In the genomic region with DNA sequence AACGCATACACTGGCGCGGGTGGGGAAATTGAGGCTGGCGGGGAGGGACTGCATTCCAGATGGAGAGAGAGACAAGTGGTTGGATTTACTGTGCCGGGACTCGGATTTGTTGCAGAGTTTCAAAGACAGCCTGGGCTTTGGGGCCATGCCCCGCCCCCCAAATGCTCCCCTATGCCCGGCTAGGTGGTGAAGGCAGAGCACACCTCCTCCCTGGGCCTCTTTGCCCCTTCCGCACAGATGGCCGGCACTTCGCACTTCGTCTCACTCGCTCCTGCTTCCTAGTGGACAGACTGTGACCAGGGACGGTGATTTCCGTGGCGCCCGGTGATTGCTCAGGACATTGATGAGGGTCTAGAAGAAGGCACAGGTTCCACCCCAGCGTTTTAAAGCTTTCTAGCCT, we compare ENCODE assay signal across 8 mouse cellular contexts. TPM values are rescaled to one million over a fixed set of nuclear protein-coding genes. Genes with fewer than 3 reads are reported as not detected.
DNase-seq lines count a peak whose midpoint lies in the region; ATAC-seq and TF ChIP-seq lines count a peak whose summit lies in the region.

No protein-coding gene starts in this region.

- H3K4me2 ChIP-seq in limb, embryonic 15.5 days = peak overlapping the region; percentile 73
- H3K4me2 ChIP-seq in midbrain, embryonic 16.5 days (ENCODE audit: low read length) = peak overlapping the region; percentile 98

- no peaks in the 10 kb centered on the region for H3K9me3 ChIP-seq in heart, embryonic 10.5 days
- H3K9me3 ChIP-seq in ES-E14 (ENCODE audit: control insufficient read depth, insufficient read depth, low read depth, low read length) = no peaks in the 10 kb centered on the region
- no peaks in the 10 kb centered on the region for H3K9me3 ChIP-seq in limb, embryonic 15.5 days
- no peaks in the 10 kb centered on the region for H3K9me3 ChIP-seq in midbrain, embryonic 16.5 days (replicated peaks; ENCODE audit: control insufficient read depth, low read length, poor library complexity, severe bottlenecking)

- no peak for DNase-seq in heart, embryonic 10.5 days (ENCODE audit: low spot score)
- no peak for DNase-seq in heart, adult 9 months (ENCODE audit: low spot score in 2 of 2)
- no peak for DNase-seq in ES-E14 (ENCODE audit: low read depth, low spot score)
- DNase-seq in gastrocnemius, postnatal 36 days = no peak
- no peak for DNase-seq in adrenal gland, adult 8-10 months

- in situ Hi-C loops in ES-E14 (cut with MboI; ENCODE audit: low sequenced_read_pairs in 2 of 2, unreplicated experiment in 2 of 2) = no loop called here

- H3K4me3 ChIP-seq in heart, embryonic 10.5 days = peak overlapping the region; percentile 64
- H3K4me3 ChIP-seq in ES-E14 (ENCODE audit: insufficient read depth in 1 of 2, low read depth in 1 of 2, low read length in 2 of 2, poor library complexity in 1 of 2, severe bottlenecking in 1 of 2) = peak overlapping the region; percentile 62 to 68
- H3K4me3 ChIP-seq in limb, embryonic 15.5 days = peak overlapping the region; percentile 52
- peak overlapping the region; percentile 51 for H3K4me3 ChIP-seq in midbrain, embryonic 16.5 days (ENCODE audit: low read depth, low read length)

- WGBS in heart, embryonic 10.5 days = under 1% methylated on average over 18 of the region's 18 CpGs
- 2% methylated on average over 18 of the region's 18 CpGs for WGBS in limb, embryonic 15.5 days
- WGBS in midbrain, embryonic 16.5 days = under 1% methylated on average over 18 of the region's 18 CpGs

- no peaks in the 10 kb centered on the region for H3K36me3 ChIP-seq in heart, embryonic 10.5 days
- no peaks in the 10 kb centered on the region for H3K36me3 ChIP-seq in ES-E14 (ENCODE audit: control insufficient read depth, insufficient read depth, low read length, poor library complexity, severe bottlenecking)
- H3K36me3 ChIP-seq in limb, embryonic 15.5 days = no peaks in the 10 kb centered on the region
- H3K36me3 ChIP-seq in midbrain, embryonic 16.5 days (ENCODE audit: control insufficient read depth, insufficient read depth, low read length) = no peaks in the 10 kb centered on the region

- peaks cover 64% of the 10 kb centered on the region for H3K4me1 ChIP-seq in heart, embryonic 10.5 days
- peaks cover 8 to 26% of the 10 kb centered on the region in 2 experiments; a peak in 3 of 4 replicates for H3K4me1 ChIP-seq in ES-E14 (ENCODE audit: control insufficient read depth in 2 of 2, insufficient read depth in 2 of 2, low read length in 2 of 2, poor library complexity in 1 of 2)
- H3K4me1 ChIP-seq in limb, embryonic 15.5 days = peaks cover 60% of the 10 kb centered on the region
- H3K4me1 ChIP-seq in midbrain, embryonic 16.5 days (ENCODE audit: control insufficient read depth, insufficient read depth, low read length) = peaks cover 35% of the 10 kb centered on the region

- H3K27ac ChIP-seq in heart, embryonic 10.5 days = peak overlapping the region; percentile 90
- H3K27ac ChIP-seq in ES-E14 (ENCODE audit: insufficient read depth, low read depth, low read length, poor library complexity, severe bottlenecking) = no peak overlapping the region
- peak overlapping the region; percentile 78 for H3K27ac ChIP-seq in limb, embryonic 15.5 days
- peak overlapping the region; percentile 68 for H3K27ac ChIP-seq in midbrain, embryonic 16.5 days (ENCODE audit: low read length)

- peak overlapping the region; percentile 75 for H3K9ac ChIP-seq in ES-E14 (ENCODE audit: insufficient read depth, low read depth, low read length, poor library complexity, severe bottlenecking)
- peak overlapping the region; percentile 39 for H3K9ac ChIP-seq in limb, embryonic 15.5 days
- H3K9ac ChIP-seq in midbrain, embryonic 16.5 days (ENCODE audit: low read depth, low read length) = peak overlapping the region; percentile 67

- ATAC-seq in granulocyte monocyte progenitor cell, adult 5-6 weeks (replicated peaks; ENCODE audit: poor library complexity, severe bottlenecking) = peak; percentile 51
- no peak for ATAC-seq in limb, embryonic 15.5 days (ENCODE audit: insufficient number of reproducible peaks, low FRiP score, low TSS enrichment, low read depth)
- no peak for ATAC-seq in midbrain, embryonic 16.5 days

- intact Hi-C loops in gastrocnemius, postnatal 36 days (cut with DNase I) = no loop called here

- peaks cover 78% of the 10 kb centered on the region for H3K27me3 ChIP-seq in heart, embryonic 10.5 days (ENCODE audit: insufficient read depth, poor library complexity, severe bottlenecking)
- 0 out of 2 replicates have a peak, but pooled peaks cover 5% of the 10 kb centered on the region for H3K27me3 ChIP-seq in limb, embryonic 15.5 days
- H3K27me3 ChIP-seq in midbrain, embryonic 16.5 days (ENCODE audit: control insufficient read depth, insufficient read depth, low read depth, low read length) = peaks cover 5% of the 10 kb centered on the region

TF ChIP-seq in ES-E14, 5 proteins besides CTCF, POLR2A, EP300 and RAD21:
- TF ChIP-seq ZNF384 (IDR thresholded peaks at IDR 0.05; ENCODE audit: low read depth, low read length) = no peak
- no peak for TF ChIP-seq HCFC1 (IDR thresholded peaks at IDR 0.05; ENCODE audit: borderline replicate concordance, insufficient read depth, low read length)
- no peak for TF ChIP-seq MAFK (IDR thresholded peaks at IDR 0.05; ENCODE audit: insufficient read depth, low read depth, low read length)
- no peak for TF ChIP-seq ZC3H11A (IDR thresholded peaks at IDR 0.05; ENCODE audit: borderline replicate concordance, low read depth, low read length)
- no peak for TF ChIP-seq CHD2 (IDR thresholded peaks at IDR 0.05; ENCODE audit: low read depth, low read length)

RNA-seq across cellular contexts. Expression of a gene that starts 0.4 kb away (rescaled TPM):
- polyA plus RNA-seq in heart, embryonic 10.5 days (2016; fragmentation: Nextera tagmentation; extraction: Ambion mirVana) = 10.2 and 13.4 TPM in 2 replicates
- total RNA-seq in ES-E14 (2012; rRNA removed) = 12.5 and 12.7 TPM in 2 replicates
- 8.4 and 33.0 TPM in 2 replicates for total RNA-seq in granulocyte monocyte progenitor cell, adult 5-6 weeks (2014; fragmentation: Nextera tagmentation)
- total RNA-seq in granulocyte monocyte progenitor cell, adult 5-6 weeks (2017) = 11.9 and 19.1 TPM in 2 replicates
- polyA plus RNA-seq in limb, embryonic 15.5 days (2015; fragmentation: Nextera tagmentation; extraction: Ambion mirVana) = 9.8 and 10.7 TPM in 2 replicates
- 19.7 and 21.3 TPM in 2 replicates for polyA plus RNA-seq in midbrain, embryonic 16.5 days (2015; fragmentation: Nextera tagmentation; extraction: Ambion mirVana)
- 1 to 10 TPM; 5.1 to 7.7 TPM for total RNA-seq in gastrocnemius, postnatal 36 days (2021)
- 10 to 100 TPM; 12.2 to 39.5 (median 25.7) TPM for total RNA-seq in adrenal gland, adult 8-10 months (2022)

RNA-seq across cellular contexts. Expression of a gene that starts 10.1 kb away (rescaled TPM):
- 32.1 and 41.1 TPM in 2 replicates for polyA plus RNA-seq in heart, embryonic 10.5 days (2016; fragmentation: Nextera tagmentation; extraction: Ambion mirVana)
- 15.8 and 18.6 TPM in 2 replicates for total RNA-seq in ES-E14 (2012; rRNA removed)
- 97.0 and 99.2 TPM in 2 replicates for total RNA-seq in granulocyte monocyte progenitor cell, adult 5-6 weeks (2014; fragmentation: Nextera tagmentation)
- 67.6 and 71.6 TPM in 2 replicates for total RNA-seq in granulocyte monocyte progenitor cell, adult 5-6 weeks (2017)
- 58.7 and 59.0 TPM in 2 replicates for polyA plus RNA-seq in limb, embryonic 15.5 days (2015; fragmentation: Nextera tagmentation; extraction: Ambion mirVana)
- polyA plus RNA-seq in midbrain, embryonic 16.5 days (2015; fragmentation: Nextera tagmentation; extraction: Ambion mirVana) = 92.1 and 100 TPM in 2 replicates
- total RNA-seq in gastrocnemius, postnatal 36 days (2021) = 10 to 100 TPM; 44.8 to 46.2 TPM
- 100 to 1,000 TPM; 120 to 216 (median 160) TPM for total RNA-seq in adrenal gland, adult 8-10 months (2022)

RNA-seq across cellular contexts. Expression of a gene that starts 37.1 kb away (rescaled TPM):
- polyA plus RNA-seq in heart, embryonic 10.5 days (2016; fragmentation: Nextera tagmentation; extraction: Ambion mirVana) = 0.11 and 0.18 TPM in 2 replicates
- 0.16 and 0.31 TPM in 2 replicates for total RNA-seq in ES-E14 (2012; rRNA removed)
- total RNA-seq in granulocyte monocyte progenitor cell, adult 5-6 weeks (2014; fragmentation: Nextera tagmentation) = 0.53 and 2.8 TPM in 2 replicates
- 1.7 and 2.2 TPM in 2 replicates for total RNA-seq in granulocyte monocyte progenitor cell, adult 5-6 weeks (2017)
- polyA plus RNA-seq in limb, embryonic 15.5 days (2015; fragmentation: Nextera tagmentation; extraction: Ambion mirVana) = 60.0 and 68.0 TPM in 2 replicates
- polyA plus RNA-seq in midbrain, embryonic 16.5 days (2015; fragmentation: Nextera tagmentation; extraction: Ambion mirVana) = 0.14 and 0.23 TPM in 2 replicates
- total RNA-seq in gastrocnemius, postnatal 36 days (2021) = under 1 TPM; 0.44 to 0.77 TPM
- total RNA-seq in adrenal gland, adult 8-10 months (2022) = 1 to 10 TPM in 1 of 4 experiments, under 1 TPM in 3; 0.35 to 1.2 (median 0.75) TPM
